24 mouse cellular contexts compared by ENCODE assay signal in genomic region chr10:40510356-40510755, GRCm38 (mm10). TPM values are rescaled to one million over a fixed set of nuclear protein-coding genes. Genes with fewer than 3 reads are reported as not detected.
DNase-seq lines count a peak whose midpoint lies in the region; ATAC-seq and TF ChIP-seq lines count a peak whose summit lies in the region.
"Had no signal": no experiment of that assay in that cellular context is flagged by ENCODE, and none has a peak within 500 bp of the region (broad histone marks: within the 10 kb centered on the region; RNA-seq: fewer than 3 reads in every experiment).

No protein-coding gene starts in this region.

- no peaks in the 10 kb centered on the region for H3K36me3 ChIP-seq in lung, embryonic 15.5 days
- H3K36me3 ChIP-seq in stomach, embryonic 14.5 days (ENCODE audit: control insufficient read depth, insufficient read depth, low read length) = no peaks in the 10 kb centered on the region
- H3K36me3 ChIP-seq in stomach, postnatal 0 days (ENCODE audit: control insufficient read depth, insufficient read depth, low read length) = no peaks in the 10 kb centered on the region
- H3K36me3 ChIP-seq: heart, embryonic 12.5 days had no signal

- no peak for TF ChIP-seq CTCF in stomach, postnatal 0 days (IDR thresholded peaks at IDR 0.05; ENCODE audit: low read depth)

- no peak overlapping the region for H3K4me2 ChIP-seq in lung, embryonic 15.5 days
- no peak overlapping the region for H3K4me2 ChIP-seq in stomach, embryonic 14.5 days (replicated peaks; ENCODE audit: low read depth, low read length)
- no peak overlapping the region for H3K4me2 ChIP-seq in stomach, postnatal 0 days (replicated peaks; ENCODE audit: low read depth)
- H3K4me2 ChIP-seq: forebrain, embryonic 13.5 days; heart, embryonic 12.5 days had no signal

- H3K9ac ChIP-seq in lung, embryonic 15.5 days = no peak overlapping the region
- H3K9ac ChIP-seq in stomach, embryonic 14.5 days (replicated peaks; ENCODE audit: low read depth, low read length) = no peak overlapping the region
- H3K9ac ChIP-seq in stomach, postnatal 0 days (ENCODE audit: low read length) = no peak overlapping the region
- H3K9ac ChIP-seq: forebrain, embryonic 13.5 days; forebrain, postnatal 0 days; heart, embryonic 12.5 days had no signal

- intact Hi-C loops in heart, postnatal 14 days (cut with DNase I) = no loop called here

- no peak for ATAC-seq in lung, embryonic 15.5 days (ENCODE audit: borderline replicate concordance, extremely low read depth, low FRiP score, low TSS enrichment)
- no peak for ATAC-seq in stomach, embryonic 14.5 days (ENCODE audit: insufficient number of reproducible peaks, insufficient read depth, low FRiP score, low read depth)
- ATAC-seq in stomach, postnatal 0 days (ENCODE audit: low FRiP score, low TSS enrichment) = peak; percentile 4; the same call in 1 of the 2 replicates
- ATAC-seq: forebrain, embryonic 13.5 days; forebrain, postnatal 0 days had no signal

- no peak for TF ChIP-seq EP300 in stomach, postnatal 0 days (optimal IDR thresholded peaks at IDR 0.05)

- peak; percentile 86 for DNase-seq in heart, adult 11 months
- no peak for DNase-seq in heart, postnatal 14 days
- no peak for DNase-seq in lung, postnatal 36 days
- no peak for DNase-seq in stomach, postnatal 0 days (ENCODE audit: low spot score)
- DNase-seq in neural tube, embryonic 10.5 days (ENCODE audit: extremely low spot score, low spot score) = no peak
- DNase-seq: adrenal gland, postnatal 14 days; cerebellum, adult 11-12 months; cerebellum, adult 9-10 months; cerebellum, postnatal 25 days; forebrain, postnatal 0 days; gastrocnemius, postnatal 14 days; heart, postnatal 36 days had no signal

- WGBS in lung, embryonic 15.5 days = 89% methylated on average over 5 of the region's 5 CpGs
- WGBS in stomach, embryonic 14.5 days = 90% methylated on average over 5 of the region's 5 CpGs
- 92% methylated on average over 5 of the region's 5 CpGs for WGBS in stomach, postnatal 0 days

- peak overlapping the region; percentile 34 for H3K27ac ChIP-seq in lung, embryonic 15.5 days
- peak overlapping the region; percentile 34; the same call in 1 of the 2 replicates for H3K27ac ChIP-seq in stomach, embryonic 14.5 days (ENCODE audit: low read length)
- H3K27ac ChIP-seq in stomach, postnatal 0 days (replicated peaks) = peak overlapping the region; percentile 61
- H3K27ac ChIP-seq: forebrain, embryonic 13.5 days had no signal

- peaks cover 8% of the 10 kb centered on the region; the same call in 1 of the 2 replicates for H3K4me1 ChIP-seq in lung, embryonic 15.5 days
- no peaks in the 10 kb centered on the region for H3K4me1 ChIP-seq in stomach, embryonic 14.5 days (ENCODE audit: control insufficient read depth, insufficient read depth, low read length)
- H3K4me1 ChIP-seq in stomach, postnatal 0 days (replicated peaks; ENCODE audit: control insufficient read depth, insufficient read depth) = no peaks in the 10 kb centered on the region
- H3K4me1 ChIP-seq: forebrain, embryonic 13.5 days; heart, embryonic 12.5 days had no signal

- no peak overlapping the region for H3K4me3 ChIP-seq in lung, embryonic 15.5 days
- no peak overlapping the region for H3K4me3 ChIP-seq in stomach, embryonic 14.5 days (ENCODE audit: low read depth, low read length)
- H3K4me3 ChIP-seq in stomach, postnatal 0 days (ENCODE audit: low read depth, low read length) = no peak overlapping the region
- H3K4me3 ChIP-seq: forebrain, embryonic 13.5 days; heart, embryonic 12.5 days had no signal

- H3K27me3 ChIP-seq in lung, embryonic 15.5 days = no peaks in the 10 kb centered on the region
- H3K27me3 ChIP-seq in stomach, embryonic 14.5 days (ENCODE audit: control insufficient read depth, insufficient read depth, low read length) = no peaks in the 10 kb centered on the region
- no peaks in the 10 kb centered on the region for H3K27me3 ChIP-seq in stomach, postnatal 0 days (ENCODE audit: control insufficient read depth, insufficient read depth, low read length)
- H3K27me3 ChIP-seq: forebrain, embryonic 13.5 days; heart, embryonic 12.5 days had no signal

- no peaks in the 10 kb centered on the region for H3K9me3 ChIP-seq in lung, embryonic 15.5 days
- H3K9me3 ChIP-seq in stomach, embryonic 14.5 days (ENCODE audit: control insufficient read depth, low read depth, low read length) = no peaks in the 10 kb centered on the region
- no peaks in the 10 kb centered on the region for H3K9me3 ChIP-seq in stomach, postnatal 0 days (ENCODE audit: control insufficient read depth, low read length)
- H3K9me3 ChIP-seq: forebrain, embryonic 13.5 days had no signal

RNA-seq across cellular contexts. Expression of gene Slc22a16, which starts 59.8 kb away (rescaled TPM):
- not detected for total RNA-seq in heart, postnatal 14 days (2021)
- polyA plus RNA-seq in lung, embryonic 15.5 days (2015; fragmentation: Nextera tagmentation; extraction: Ambion mirVana) = not detected in 2 replicates
- not detected in 2 replicates for polyA plus RNA-seq in stomach, embryonic 14.5 days (2014; fragmentation: Nextera tagmentation; extraction: Ambion mirVana)
- polyA plus RNA-seq in stomach, postnatal 0 days (2015; fragmentation: Nextera tagmentation; extraction: Ambion mirVana) = 0.04 TPM in 1 of 2 replicates, not detected in the other
- total RNA-seq: adrenal gland, postnatal 14 days; forebrain, postnatal 0 days; gastrocnemius, adult 18-20 months; gastrocnemius, postnatal 14 days; heart, adult 8-10 months; heart, postnatal 36 days; MEL had no signal
- polyA plus RNA-seq: C2C12; cortical plate, adult 2 months; embryonic facial prominence, embryonic 14.5 days; forebrain, embryonic 13.5 days; forebrain, postnatal 0 days; heart, embryonic 12.5 days; heart, embryonic 16.5 days; hindbrain, embryonic 11.5 days had no signal
